ENCODE assay signal across 33 mouse cellular contexts in genomic region chr4:7894914-7895313, GRCm38 (mm10).
DNase-seq lines count a peak whose midpoint lies in the region; ATAC-seq and TF ChIP-seq lines count a peak whose summit lies in the region.
"Had no signal": no experiment of that assay in that cellular context is flagged by ENCODE, and none has a peak within 500 bp of the region (broad histone marks: within the 10 kb centered on the region; RNA-seq: fewer than 3 reads in every experiment).

No protein-coding gene starts in this region.

- no peak overlapping the region for H3K4me3 ChIP-seq in hindbrain, postnatal 0 days (ENCODE audit: low read length)
- H3K4me3 ChIP-seq: embryonic facial prominence, embryonic 10.5 days; embryonic facial prominence, embryonic 15.5 days; forebrain, embryonic 12.5 days; gastrocnemius, adult 2 months; heart, adult 2 months; heart, embryonic 13.5 days; hindbrain, embryonic 10.5 days; hindbrain, embryonic 15.5 days; intestine, embryonic 15.5 days; left cerebral cortex, adult 2 months; limb, embryonic 12.5 days; liver, embryonic 15.5 days; midbrain, embryonic 10.5 days; neural tube, embryonic 13.5 days; stomach, embryonic 15.5 days had no signal

- no peak overlapping the region for H3K4me2 ChIP-seq in hindbrain, postnatal 0 days (ENCODE audit: low read depth, low read length)
- H3K4me2 ChIP-seq: embryonic facial prominence, embryonic 15.5 days; forebrain, embryonic 12.5 days; heart, embryonic 13.5 days; hindbrain, embryonic 15.5 days; intestine, embryonic 15.5 days; limb, embryonic 12.5 days; liver, embryonic 15.5 days; lung, embryonic 14.5 days; neural tube, embryonic 13.5 days; stomach, embryonic 15.5 days had no signal

- H3K27ac ChIP-seq in hindbrain, postnatal 0 days = no peak overlapping the region
- H3K27ac ChIP-seq: embryonic facial prominence, embryonic 10.5 days; embryonic facial prominence, embryonic 15.5 days; forebrain, embryonic 12.5 days; gastrocnemius, adult 2 months; heart, adult 2 months; heart, embryonic 13.5 days; hindbrain, embryonic 10.5 days; hindbrain, embryonic 15.5 days; intestine, embryonic 15.5 days; left cerebral cortex, adult 2 months; limb, embryonic 12.5 days; liver, embryonic 15.5 days; midbrain, embryonic 10.5 days; neural tube, embryonic 13.5 days; stomach, embryonic 15.5 days had no signal

- H3K27me3 ChIP-seq in hindbrain, postnatal 0 days (ENCODE audit: insufficient read depth, low read length) = no peaks in the 10 kb centered on the region
- H3K27me3 ChIP-seq: embryonic facial prominence, embryonic 15.5 days; forebrain, embryonic 12.5 days; heart, embryonic 13.5 days; hindbrain, embryonic 15.5 days; intestine, embryonic 15.5 days; limb, embryonic 12.5 days; liver, embryonic 15.5 days; neural tube, embryonic 13.5 days; stomach, embryonic 15.5 days had no signal

- H3K9me3 ChIP-seq in hindbrain, postnatal 0 days (ENCODE audit: low read length) = no peaks in the 10 kb centered on the region
- H3K9me3 ChIP-seq: embryonic facial prominence, embryonic 10.5 days; embryonic facial prominence, embryonic 15.5 days; forebrain, embryonic 12.5 days; heart, embryonic 13.5 days; hindbrain, embryonic 10.5 days; hindbrain, embryonic 15.5 days; intestine, embryonic 15.5 days; limb, embryonic 12.5 days; liver, embryonic 15.5 days; midbrain, embryonic 10.5 days; neural tube, embryonic 13.5 days; stomach, embryonic 15.5 days had no signal

- H3K9ac ChIP-seq in hindbrain, postnatal 0 days (replicated peaks; ENCODE audit: low read length) = no peak overlapping the region
- H3K9ac ChIP-seq: embryonic facial prominence, embryonic 15.5 days; forebrain, embryonic 12.5 days; heart, embryonic 13.5 days; hindbrain, embryonic 15.5 days; intestine, embryonic 15.5 days; limb, embryonic 12.5 days; liver, embryonic 15.5 days; lung, embryonic 14.5 days; neural tube, embryonic 13.5 days; stomach, embryonic 15.5 days had no signal

- no peak for TF ChIP-seq CTCF in hindbrain, postnatal 0 days (IDR thresholded peaks at IDR 0.05; ENCODE audit: low read depth)

- no peaks in the 10 kb centered on the region for H3K4me1 ChIP-seq in hindbrain, postnatal 0 days (ENCODE audit: insufficient read depth, low read length)
- H3K4me1 ChIP-seq: embryonic facial prominence, embryonic 10.5 days; embryonic facial prominence, embryonic 15.5 days; forebrain, embryonic 12.5 days; heart, embryonic 13.5 days; hindbrain, embryonic 10.5 days; hindbrain, embryonic 15.5 days; intestine, embryonic 15.5 days; limb, embryonic 12.5 days; liver, embryonic 15.5 days; midbrain, embryonic 10.5 days; neural tube, embryonic 13.5 days; stomach, embryonic 15.5 days had no signal

- ATAC-seq in hindbrain, postnatal 0 days = no peak
- ATAC-seq: intestine, embryonic 15.5 days had no signal

- peak; percentile 35 to 52 for DNase-seq in layer of hippocampus, adult 18-20 months (ENCODE audit: low spot score in 2 of 2)
- no peak for DNase-seq in layer of hippocampus, postnatal 10 days (ENCODE audit: low spot score in 2 of 2)
- DNase-seq in A20 (ENCODE audit: low read depth, low spot score) = peak; percentile 33
- DNase-seq in Muller cell, postnatal 12 days (ENCODE audit: inconsistent ontology term) = peak; percentile 58
- peak; percentile 4 to 7 for DNase-seq in layer of hippocampus, postnatal 36 days
- no peak for DNase-seq in hindbrain, postnatal 0 days (ENCODE audit: low spot score)
- no peak for DNase-seq in cerebellum, postnatal 36 days
- DNase-seq: adrenal gland, postnatal 25 days; cerebellum, adult 2 months; cerebellum, postnatal 14 days; gastrocnemius, adult 2 months; gastrocnemius, postnatal 36 days; heart, adult 2 months; heart, postnatal 10 days; kidney, adult 8-10 months; kidney, postnatal 10 days; lung, embryonic 14.5 days; lung, postnatal 14 days; right cerebral cortex, postnatal 25 days; thymus, postnatal 25 days had no signal

- WGBS in hindbrain, postnatal 0 days = 50% methylated on average over 4 of the region's 4 CpGs

- no peaks in the 10 kb centered on the region for H3K36me3 ChIP-seq in hindbrain, postnatal 0 days (ENCODE audit: insufficient read depth, low read length)
- H3K36me3 ChIP-seq: embryonic facial prominence, embryonic 10.5 days; embryonic facial prominence, embryonic 15.5 days; forebrain, embryonic 12.5 days; heart, embryonic 13.5 days; hindbrain, embryonic 10.5 days; hindbrain, embryonic 15.5 days; intestine, embryonic 15.5 days; limb, embryonic 12.5 days; liver, embryonic 15.5 days; midbrain, embryonic 10.5 days; neural tube, embryonic 13.5 days; stomach, embryonic 15.5 days had no signal

Comparison
In these comparisons a context has a peak if more than half of its experiments do, and no peak if none do; other contexts are left out.
1. DNase-seq: peak in layer of hippocampus, adult 18-20 months (2 of 2), A20 (single experiment), Muller cell, postnatal 12 days (single experiment) and layer of hippocampus, postnatal 36 days (2 of 2); none in layer of hippocampus, postnatal 10 days (0 of 2), hindbrain, postnatal 0 days (single experiment) and cerebellum, postnatal 36 days (0 of 2).